Mouse (Mus musculus) T-helper 2 cell (primary cell): Measurements from ENCODE around the gene Csnk1g2.
"Not testable (repeated sequence)": the region's sequence is repeated elsewhere in the genome, so short reads cannot be mapped to it uniquely, and the experiment has no call there.

Experiments
- in situ Hi-C: fragments of 300-600 bp; cut with MboI, MseI; formaldehyde crosslinking; loops from one replicate; pipeline ENCODE4 v1.15.1; 2025; ENCODE audit warnings: high pct_unique_total_duplicates

The Csnk1g2 gene

GRCm38 (mm10) chr10:80596318-80596717 lies 26.3 kb upstream of the Csnk1g2 start:
- in situ Hi-C loops = loop anchor here (10.0 kb wide), 1 partner anchor 358 kb away; no protein-coding TSS in a partner anchor

- in situ Hi-C loops = no loop called here
These were observed 19.8 kb upstream of the Csnk1g2 start, which contains the start of the genes Scamp4 and Adat3 for GRCm38 (mm10) chr10:80602698-80603325. TSS of gene Scamp4 (plus strand) at chr10:80602872. TSS of gene Adat3 (plus strand) at chr10:80602880.

DNA sequence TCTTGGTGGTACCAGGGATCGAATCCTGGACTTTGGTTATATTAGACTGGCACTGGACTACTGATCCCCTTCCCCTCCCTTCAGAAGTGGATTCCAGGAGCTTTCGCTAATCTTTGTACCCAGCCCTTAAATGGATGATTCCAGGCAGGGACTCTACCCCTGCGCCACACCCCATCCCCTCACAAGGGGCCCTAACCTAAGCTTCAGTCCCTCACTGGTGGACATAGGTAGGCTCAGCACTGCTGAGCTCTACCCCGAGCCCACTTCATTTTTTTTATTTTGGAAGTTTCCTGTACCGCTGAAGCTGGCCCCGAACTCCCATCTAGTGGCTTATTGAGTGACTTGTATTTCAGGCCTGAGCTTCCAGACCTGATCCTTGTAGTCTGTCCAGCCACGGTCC lies 19.3 kb upstream of the Csnk1g2 start:
- in situ Hi-C loops = no loop called here

- in situ Hi-C loops = no loop called here
These were observed 18.6 kb upstream of the Csnk1g2 start for GRCm38 (mm10) chr10:80604001-80604509.

- in situ Hi-C loops = no loop called here
These were observed 17.6 kb upstream of the Csnk1g2 start for GRCm38 (mm10) chr10:80604988-80605387.

DNA sequence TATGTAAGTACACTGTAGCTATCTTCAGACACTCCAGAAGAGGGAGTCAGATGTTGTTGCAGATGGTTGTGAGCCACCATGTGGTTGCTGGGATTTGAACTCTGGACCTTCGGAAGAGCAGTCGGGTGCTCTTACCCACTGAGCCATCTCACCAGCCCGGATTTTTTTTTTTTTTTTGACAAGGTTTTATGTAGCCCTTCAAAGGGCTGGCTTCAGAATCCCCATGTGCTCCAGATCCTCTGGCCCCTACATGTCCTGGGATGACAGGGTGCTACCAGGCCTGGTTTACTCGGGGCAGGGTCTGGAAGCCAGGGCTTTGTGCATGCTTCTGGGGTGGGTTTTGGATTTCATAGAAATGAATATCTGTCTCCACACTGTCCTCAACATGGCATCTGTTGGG lies 16.9 kb upstream of the Csnk1g2 start, which contains the start of gene Gm49322:
Gene Gm49322 (plus strand): TSS at position 301 of the 400 bp plus-strand sequence.
- in situ Hi-C loops = not testable (repeated sequence)

GRCm38 (mm10) chr10:80606306-80606705 lies 16.3 kb upstream of the Csnk1g2 start:
- in situ Hi-C loops = no loop called here

- in situ Hi-C loops = no loop called here
These were observed 15.8 kb upstream of the Csnk1g2 start for GRCm38 (mm10) chr10:80606737-80607350.

- in situ Hi-C loops = no loop called here
These were observed 14.2 kb upstream of the Csnk1g2 start for GRCm38 (mm10) chr10:80608435-80608834.

DNA sequence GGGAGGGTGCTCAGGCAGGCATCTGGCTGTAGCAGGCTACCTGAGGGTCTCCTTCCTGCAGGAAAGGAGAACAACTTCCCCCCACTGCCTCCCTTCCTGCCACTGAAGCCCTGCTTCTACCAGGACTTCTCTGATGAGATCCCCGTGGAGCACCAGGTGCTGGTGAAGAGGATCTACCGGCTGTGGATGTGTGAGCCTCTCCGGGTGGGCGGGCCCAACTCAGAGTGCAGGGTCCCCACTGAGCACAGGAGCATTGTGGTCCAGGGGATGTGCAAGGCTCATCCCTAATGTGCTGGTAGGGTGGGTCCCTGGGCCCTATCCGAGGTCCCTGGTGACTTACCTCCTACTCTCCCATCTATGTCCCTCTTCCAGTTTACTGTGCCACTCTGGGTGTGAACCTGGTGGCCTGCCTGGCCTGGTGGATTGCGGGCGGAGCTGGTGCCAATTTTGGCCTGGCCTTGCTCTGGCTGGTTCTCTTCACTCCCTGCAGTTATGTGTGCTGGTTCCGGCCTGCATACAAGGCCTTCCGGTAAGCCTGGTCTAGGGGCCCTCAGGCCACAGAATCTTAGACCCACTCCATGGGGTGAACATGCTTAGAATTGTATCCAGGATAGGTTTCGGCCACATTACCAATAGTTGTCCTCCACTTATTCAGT lies 13.2 kb upstream of the Csnk1g2 start:
- in situ Hi-C loops = no loop called here

GRCm38 (mm10) chr10:80610116-80610785 lies 12.4 kb upstream of the Csnk1g2 start:
- in situ Hi-C loops = no loop called here

DNA sequence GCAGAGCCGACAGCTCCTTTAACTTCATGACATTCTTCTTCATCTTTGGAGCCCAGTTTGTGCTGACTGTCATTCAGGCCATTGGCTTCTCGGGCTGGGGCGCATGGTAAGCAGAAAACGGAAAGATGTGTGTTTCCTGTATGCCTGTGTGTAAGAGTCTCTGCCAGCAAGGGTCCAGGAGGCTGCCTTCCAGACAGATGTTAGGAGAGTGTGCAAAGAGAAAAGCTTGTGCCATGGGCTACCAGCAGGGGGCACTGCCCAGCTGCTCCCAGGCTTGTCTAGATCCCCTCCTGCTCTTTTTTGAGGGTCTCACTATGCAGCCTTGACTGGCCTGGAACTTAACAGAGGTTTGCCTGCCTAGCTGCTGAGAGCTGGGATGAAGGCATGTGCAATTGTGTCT lies 11.6 kb upstream of the Csnk1g2 start:
- in situ Hi-C loops = no loop called here

GRCm38 (mm10) chr10:80611905-80612304 lies 10.7 kb upstream of the Csnk1g2 start:
- in situ Hi-C loops = no loop called here

GRCm38 (mm10) chr10:80613821-80614220 lies 8.8 kb upstream of the Csnk1g2 start:
- in situ Hi-C loops = no loop called here

GRCm38 (mm10) chr10:80614351-80614750 lies 8.3 kb upstream of the Csnk1g2 start:
- in situ Hi-C loops = no loop called here

DNA sequence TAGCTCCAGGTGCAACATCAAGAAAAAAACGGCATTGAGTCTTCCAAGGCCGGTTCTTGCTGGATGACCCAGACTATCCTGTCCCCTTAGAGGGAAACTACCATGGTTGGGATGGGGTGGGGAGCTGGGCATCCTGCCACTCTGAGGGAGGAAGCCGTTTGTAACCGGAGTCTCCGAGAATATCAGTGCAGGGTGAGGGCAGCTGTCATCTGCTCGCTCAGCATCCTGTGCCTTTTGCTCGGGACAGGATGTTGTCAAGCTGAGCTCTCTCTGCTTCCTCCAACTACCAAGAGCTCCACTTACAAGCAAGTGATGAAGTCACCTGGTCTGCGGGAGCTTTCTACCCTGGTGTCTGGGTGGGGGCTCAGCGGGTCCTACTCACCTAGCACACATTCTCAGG lies 4.5 kb upstream of the Csnk1g2 start:
- in situ Hi-C loops = no loop called here

- in situ Hi-C loops = no loop called here
These were observed 3.0 kb upstream of the Csnk1g2 start for GRCm38 (mm10) chr10:80619465-80620244.

DNA sequence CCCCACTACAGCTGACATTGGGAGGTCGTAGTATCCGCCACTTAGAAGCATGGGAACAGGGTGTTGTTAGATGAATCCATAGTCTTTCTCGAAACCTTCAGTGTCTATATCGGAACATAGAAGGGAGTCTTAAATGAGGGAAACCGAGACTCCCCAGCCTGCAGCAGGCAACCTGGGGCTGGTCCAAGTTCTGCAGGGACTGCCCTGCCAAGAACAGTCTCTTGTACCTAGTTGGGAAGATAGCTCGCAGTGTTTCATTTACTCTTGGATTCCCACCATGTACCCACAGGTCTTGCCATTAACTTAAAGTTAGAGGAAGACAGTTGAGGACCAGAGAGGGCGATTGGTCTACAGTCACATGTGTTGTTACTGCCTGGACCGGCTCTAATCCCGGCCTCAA lies 2.3 kb upstream of the Csnk1g2 start:
- in situ Hi-C loops = no loop called here

DNA sequence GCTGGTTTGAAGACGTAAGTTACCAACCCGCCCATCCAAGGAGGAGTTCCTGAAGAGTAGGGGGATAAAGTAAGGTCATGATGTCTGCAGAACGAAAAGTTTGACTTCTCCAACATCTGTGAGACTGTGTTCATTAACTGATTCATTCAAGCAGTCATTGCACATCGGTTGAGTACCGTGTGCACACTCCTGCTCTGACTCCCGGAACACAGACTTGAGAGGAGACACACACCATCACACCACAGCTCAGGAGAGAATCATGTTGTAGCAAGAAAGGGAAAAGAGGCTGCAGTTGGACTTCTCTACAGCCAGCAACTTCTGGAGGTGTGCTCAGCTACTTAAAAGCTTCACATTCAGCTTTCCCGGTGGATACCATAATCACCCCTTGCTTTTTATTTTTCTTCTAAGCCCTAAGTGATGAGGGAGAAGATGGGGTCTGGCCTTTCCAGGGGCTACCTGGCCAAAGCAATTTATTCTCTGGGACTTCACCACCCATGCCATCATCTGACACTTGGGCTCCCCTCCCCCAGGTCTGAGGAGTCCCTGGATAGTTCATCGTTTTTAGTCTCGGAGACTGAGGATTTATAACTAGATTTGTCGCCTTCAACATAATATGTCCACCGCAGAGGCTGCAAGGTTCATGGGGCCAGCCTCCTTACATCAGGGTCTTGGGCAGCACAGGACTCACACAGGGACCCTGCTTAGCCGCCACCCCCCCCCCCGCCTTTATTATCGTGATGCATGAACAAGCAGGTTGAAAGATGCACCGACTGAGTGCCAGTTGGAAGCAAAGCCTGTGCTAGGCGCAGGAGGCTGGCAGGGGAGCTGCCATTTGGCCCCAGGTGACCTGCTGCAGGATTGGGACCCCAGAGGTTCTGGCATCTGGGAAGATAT lies 1.6 kb upstream of the Csnk1g2 start:
- in situ Hi-C loops = no loop called here

GRCm38 (mm10) chr10:80621690-80621939 lies 1.0 kb upstream of the Csnk1g2 start:
- in situ Hi-C loops = no loop called here
